Mouse (Mus musculus) forelimb bud, embryonic 11.5 days (tissue): ENCODE results near the gene Palld.
A peak's percentile ranks its signal among the peaks of the same experiment; 100 is the strongest.

ENCODE experiments used
- DNase-seq: peaks from one replicate; pipeline ENCODE4 v3.0.0-alpha.2; 2012; ENCODE audit warnings: low read depth, low spot score

The Palld gene

DNA sequence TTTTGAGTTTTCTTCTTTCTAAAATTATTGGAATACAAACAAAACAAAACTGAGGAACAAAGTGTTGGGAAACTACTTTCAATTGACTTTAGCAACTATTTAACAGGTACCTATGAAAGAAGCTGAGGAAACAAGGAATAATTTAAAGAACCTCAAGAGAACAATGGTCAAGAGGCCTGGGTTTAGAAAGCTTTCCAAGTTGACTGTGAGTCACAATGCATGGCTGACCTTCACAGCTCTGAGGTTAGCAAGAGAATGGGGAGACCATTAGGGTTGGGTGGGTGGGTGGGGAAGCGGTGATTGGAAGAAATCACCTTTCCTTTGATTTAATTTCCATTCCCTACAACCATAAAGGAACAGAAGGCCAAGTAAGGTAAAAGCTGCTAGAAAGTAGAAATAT, 35.6 kb downstream of the Palld start:
- DNase-seq: no peak

DNA sequence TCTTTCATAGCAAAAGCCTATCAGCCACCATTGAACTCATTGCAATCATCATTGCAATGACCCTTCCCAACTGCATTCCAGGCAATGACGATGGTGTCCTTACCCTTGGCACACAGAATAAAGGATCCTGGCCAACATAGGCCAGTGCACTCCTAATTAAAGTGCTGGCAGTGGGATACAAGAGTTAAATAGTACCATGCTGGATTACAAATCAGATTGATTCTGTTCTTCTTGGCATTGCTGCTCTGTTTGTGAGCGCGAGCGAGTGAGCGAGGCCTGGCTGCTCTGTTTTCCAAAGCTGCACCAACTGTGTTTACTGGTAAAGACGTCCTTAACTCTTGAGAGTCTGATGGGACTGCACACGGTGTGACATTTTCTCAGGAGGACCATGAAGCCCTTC, 37.1 kb downstream of the Palld start:
- DNase-seq: no peak

DNA sequence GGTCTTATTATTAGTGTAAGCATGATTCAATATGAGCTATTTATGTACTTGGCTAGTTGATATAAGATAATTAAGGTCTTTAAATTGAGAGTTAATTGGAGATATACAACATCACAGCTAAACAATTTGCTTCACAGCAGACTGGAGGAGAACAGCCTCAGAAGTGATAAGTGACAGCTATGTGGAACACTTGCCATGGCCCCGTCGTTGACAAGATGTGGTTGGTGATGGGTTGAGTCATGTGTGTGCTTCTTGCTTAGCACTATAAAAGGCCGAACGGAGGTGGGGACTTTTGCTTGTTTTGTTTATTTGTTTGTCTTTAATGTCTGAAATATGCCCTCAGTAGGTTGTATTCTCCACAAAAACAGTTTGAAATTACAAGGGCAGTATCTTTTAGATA, 51.2 kb downstream of the Palld start:
- DNase-seq: no peak

DNA sequence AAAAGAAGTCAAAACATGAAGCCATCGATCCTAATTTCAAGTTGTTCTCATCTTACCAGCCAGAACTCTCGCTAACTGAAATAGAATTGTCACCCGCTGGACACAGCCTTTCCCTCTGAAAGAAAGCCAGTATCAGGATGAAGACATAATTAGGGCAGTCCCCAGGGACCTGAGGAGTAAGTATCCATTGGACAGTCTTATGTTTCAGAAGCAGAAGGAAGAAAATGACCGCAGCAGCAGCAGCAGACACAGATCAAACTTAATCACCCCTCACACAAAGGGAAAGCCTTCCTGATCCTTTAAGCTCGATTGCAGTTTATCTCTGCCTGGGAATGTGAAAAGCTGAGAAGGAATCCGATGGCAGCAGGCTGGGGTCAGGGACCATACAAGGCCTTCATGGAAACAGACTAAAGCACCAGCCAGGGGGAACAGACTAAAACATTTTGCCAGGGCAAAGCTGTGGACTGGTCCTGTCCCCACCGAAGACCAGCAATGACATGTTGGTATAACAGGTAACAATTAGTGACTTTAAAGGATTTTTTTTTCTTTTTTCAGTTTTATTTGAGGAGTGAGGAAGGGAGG, 53.8 kb downstream of the Palld start:
- DNase-seq: no peak

DNA sequence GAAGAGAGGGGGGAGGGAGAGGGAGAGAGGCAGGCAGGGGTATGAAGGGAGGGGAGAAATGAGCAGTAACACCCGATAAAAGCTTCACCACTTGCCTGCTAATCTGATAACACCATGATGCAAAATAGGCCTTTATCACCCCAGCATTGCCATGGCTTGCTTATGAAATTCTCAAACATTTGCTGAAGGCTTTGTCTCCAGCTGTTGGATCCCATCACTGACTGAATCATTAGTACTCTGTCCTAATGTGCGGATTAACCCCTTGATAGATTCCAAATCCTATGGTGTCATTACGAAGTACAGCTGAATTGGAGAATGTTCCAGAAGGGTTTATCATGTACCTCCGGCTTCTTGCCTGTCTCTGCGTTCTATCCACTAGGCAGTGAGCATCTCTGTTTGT, 55.0 kb downstream of the Palld start:
- DNase-seq: no peak

DNA sequence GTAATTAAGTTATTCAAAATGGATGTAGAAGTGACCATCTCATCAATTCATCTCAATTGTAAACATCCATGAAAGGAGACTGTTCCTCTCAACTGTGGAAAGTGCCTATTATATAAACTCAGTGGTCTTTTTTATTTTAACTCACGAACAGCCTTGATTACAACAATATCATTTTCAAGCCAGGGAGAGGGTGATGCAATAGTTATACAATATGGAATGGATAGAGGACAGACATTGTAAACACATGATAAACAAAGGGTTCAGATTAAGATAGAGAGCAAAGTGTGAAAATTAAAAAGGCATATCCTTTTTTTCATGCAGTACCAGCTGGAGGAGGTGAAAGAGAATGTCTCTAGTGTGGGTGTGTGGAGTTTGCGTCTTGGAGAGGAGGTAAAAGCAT, 57.5 kb downstream of the Palld start:
- no peak for DNase-seq

DNA sequence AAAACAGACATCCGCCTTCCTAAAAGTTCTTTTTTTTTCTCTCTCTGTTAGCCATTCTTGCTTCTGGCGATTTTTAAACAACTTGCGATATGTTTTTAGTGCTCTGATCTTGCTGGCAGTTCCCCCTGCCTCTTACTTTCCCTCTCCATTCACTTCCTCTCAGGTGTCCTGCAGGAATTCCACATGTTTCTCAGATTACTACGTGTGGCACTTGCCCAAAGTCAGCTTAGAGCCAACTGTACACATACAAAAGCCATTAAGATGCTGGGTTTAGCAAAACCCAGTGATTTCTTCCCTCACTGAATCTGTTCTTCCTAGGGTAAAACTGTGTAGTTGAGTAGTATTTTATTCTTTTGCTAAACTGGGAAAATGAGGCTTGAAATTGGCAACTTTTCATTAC, 57.9 kb downstream of the Palld start:
- peak; percentile 35 for DNase-seq

DNA sequence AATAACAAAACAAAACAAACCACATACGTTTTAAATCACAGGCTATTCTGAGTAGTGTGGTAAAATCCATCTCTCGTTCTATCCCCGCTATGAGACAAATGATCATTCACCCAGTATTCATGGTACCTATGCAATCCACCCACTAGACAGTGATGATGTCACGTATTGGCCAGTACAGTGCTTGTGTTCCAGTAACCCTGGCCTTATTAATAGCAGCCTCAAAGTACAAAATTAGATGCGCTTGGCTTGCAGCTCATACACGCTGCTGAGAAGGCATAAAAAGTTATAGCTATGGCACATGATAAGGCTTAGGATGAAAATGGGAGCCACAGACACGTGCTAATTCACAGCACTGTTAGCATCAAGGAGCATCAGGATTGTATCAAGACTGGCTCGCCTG, 58.7 kb downstream of the Palld start:
- DNase-seq: no peak

DNA sequence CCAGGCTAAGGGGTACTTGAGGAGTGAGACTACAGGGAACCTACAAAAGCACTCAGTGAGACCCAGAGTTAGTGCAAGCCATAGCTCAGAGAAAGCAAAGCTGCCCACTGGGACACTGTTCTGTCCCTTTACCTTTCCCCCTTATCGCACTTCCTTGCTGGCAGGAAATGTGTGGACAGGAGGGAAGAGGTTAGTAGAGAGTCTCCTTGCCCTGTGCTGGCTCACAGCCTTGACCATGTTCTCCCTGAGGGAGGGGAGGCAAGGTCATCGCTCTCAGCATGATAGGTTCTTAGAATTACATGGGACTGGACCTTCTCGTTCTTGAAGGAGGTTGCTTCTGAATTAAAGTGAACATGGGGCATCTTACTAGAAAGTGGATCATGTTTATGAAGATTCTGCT, 69.3 kb downstream of the Palld start:
- no peak for DNase-seq

DNA sequence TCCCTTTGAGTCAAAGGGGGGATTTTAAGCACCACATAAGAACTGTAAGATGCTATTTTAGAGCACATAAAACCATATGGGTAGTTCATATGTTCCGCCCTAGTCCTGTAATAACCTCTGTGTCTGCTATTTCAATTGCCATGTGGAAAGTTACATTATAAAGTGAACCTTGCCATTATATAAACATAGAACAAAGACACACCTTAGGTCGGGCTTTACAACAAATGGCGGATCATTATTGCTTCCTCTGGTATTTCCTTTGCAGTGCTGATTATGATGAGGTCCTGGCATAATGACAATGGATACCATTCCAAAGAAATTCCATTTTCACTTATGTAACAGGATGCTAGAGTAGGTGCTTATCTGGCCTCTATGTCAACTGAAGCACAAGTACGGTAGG, 70.5 kb downstream of the Palld start:
- no peak for DNase-seq

DNA sequence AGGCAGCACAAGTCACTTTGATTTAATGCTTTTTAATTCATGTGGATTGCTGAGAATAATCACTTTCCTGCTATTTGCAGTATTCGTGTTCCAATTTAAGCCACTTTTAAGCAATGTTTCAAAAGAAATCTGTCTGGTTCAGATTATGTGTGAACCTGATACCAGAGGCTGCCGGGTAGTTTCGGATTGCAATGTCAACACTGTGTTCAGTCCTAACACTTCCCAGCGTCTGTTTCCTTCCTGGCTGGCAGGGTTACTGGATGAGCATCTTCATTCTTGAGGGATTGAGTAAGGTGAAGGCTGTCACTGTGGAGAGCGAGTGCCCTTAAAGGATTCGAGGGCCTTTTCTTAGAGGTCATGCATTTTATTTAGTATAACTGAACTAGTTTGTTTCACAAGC, 71.7 kb downstream of the Palld start:
- peak; percentile 52 for DNase-seq

DNA sequence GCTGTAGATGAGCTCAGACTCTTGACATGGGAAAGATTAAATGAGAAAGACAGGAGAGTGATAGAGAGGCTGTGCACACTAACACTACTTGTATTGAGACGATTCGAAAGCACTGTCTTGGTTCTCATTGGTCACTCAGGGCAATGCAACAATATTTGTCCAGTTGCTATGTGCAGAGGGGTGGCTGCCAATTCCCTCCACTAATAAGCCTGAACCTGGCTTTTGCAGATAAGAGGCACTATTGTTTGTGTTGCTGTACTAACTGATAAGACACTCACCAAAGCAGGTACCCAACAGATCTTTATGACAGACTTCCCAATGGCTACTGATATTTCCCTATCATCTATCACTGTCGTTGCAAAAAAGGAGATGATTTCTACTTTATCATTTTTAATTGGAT, 77.9 kb downstream of the Palld start:
- DNase-seq: no peak

DNA sequence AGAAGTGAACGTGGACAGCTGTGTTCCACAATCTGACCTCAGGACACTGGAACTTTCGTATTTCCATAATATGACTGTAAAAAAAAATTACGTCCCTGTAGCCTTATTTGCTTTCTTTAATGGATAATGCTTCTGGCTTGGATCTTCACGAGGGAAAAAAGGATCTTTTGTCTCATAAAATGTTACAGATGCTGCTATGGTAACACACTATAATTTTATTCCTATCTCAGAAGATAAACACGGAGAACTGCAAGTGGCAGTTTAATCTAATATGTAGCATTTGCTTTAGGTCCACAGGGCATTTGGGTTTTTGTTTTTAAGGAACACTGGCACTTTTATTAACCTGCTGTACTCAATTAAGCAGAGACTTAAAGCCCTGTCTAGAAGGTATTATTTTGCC, 79.3 kb downstream of the Palld start:
- no peak for DNase-seq

DNA sequence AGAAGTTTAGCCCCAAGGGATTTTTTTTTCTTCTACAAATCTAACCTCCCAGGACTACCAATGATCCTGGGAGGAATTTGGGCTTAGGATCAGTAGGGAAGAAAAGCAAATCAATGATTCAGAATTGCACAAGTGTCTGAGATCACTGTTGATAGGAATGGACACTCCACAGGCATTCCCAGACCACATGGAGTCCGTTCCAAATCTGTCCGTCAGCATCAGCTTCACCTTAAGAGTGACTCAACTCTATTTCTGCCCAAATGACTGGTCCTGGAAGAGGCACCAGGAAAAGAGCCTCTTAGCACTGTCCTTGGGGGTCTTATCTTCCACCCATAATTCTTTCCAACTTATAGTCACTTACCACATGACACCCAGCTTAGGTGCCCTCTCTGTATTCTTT, 98.7 kb downstream of the Palld start:
- no peak for DNase-seq

DNA sequence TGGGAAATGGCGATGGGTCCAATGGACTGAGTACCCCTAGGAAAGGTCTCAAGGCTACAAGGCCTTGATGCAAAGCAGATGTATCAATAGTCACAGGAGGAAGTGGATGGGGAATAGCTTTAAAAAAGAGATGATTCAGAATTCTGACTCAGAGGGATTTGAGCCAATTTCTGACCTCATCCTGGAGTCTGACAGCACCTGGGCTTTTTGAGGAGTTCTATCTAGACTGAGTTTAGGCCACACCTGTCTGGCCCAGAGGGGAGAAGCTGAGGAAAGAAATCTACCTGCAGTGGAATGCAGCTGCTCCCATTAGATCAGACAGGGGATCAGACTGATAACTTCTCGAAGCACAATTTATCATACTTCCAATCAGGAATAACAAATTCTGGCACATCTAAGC, 99.7 kb downstream of the Palld start:
- DNase-seq: no peak

DNA sequence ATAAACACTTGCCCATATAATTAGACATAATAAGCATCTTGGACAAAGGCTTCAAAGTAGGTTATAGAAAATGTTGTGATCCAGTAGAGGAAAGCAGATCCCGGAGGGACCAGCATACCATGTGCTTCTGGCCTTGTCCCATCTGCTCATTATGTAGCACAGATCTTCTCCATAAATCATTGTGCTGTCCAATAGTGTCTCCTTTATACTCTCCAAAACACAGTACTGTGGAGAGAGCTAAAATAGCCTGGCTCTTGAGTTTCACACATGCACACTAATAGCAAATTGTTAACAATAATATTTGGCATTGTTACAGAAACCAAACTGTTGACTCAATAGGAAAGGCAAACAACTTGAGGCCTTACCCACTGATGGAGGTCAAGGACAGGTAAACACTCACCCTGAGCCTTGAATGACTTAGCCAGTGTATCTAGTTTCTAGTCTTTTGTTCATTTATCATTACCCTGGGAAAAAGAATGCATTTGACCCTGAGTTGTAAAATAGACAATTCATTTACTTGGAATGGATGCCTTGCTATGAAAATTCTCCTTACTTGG, 105.0 kb downstream of the Palld start:
- DNase-seq: no peak

DNA sequence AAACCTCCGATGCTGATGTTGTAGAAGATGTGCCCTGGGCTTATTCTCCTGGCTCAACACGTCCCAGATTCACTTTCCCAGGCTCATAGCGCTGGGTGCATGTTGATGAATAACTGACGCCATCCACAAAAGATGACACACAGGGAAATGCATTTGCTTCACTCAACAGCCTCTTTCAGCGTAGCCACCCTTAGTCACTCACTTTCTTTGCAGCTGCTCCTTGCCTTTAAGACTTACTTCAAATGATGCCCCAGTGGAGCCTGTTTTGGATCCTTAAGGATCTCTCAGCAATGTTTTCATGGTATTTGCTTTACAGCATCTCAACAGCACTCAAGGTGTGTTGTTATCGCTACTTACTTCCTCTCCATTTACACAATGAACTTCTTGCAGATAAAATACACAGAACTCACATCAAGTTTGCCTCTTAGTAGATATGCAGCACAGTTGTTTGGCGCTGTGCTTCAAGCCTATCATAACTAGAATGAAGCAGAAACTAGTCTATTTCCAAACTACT, 105.9 kb downstream of the Palld start:
- no peak for DNase-seq

DNA sequence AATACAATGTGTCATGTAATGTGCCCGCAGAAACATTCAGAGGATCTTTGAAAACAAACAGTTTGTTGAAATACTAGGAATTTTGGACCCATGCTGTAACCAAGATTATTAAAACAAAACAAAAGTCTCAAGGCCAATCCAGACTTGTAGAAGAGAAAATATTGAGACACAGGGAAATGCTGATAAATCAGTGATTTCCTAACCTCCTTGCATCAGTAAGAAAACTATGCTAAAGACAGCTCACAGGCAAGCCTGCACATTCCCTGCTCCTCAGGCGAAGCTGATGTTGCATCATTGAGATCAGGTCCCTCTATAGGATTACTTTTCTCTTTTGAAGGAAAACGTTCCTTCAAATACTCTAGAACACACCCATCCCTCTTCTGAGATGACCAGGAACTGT, 112.5 kb downstream of the Palld start:
- no peak for DNase-seq

DNA sequence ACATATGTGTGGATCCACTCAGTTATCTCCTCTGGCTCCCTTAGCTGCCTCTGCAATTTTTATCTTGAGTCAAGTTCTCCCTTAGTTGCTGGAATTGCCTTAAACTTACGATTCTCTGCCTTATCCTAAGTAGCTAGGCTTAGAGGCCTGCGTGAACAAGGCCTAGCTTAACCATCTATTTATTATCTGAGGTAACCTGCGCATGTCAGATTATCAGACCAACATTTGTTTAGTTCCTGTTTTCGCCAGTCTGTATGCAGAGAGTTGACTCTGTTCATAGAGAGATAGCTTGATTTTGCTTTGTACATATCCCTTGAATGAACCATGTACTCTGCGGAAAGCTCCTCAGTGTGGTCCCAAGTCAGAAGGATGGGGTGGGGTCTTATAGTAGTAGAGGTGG, 113.2 kb downstream of the Palld start:
- no peak for DNase-seq

DNA sequence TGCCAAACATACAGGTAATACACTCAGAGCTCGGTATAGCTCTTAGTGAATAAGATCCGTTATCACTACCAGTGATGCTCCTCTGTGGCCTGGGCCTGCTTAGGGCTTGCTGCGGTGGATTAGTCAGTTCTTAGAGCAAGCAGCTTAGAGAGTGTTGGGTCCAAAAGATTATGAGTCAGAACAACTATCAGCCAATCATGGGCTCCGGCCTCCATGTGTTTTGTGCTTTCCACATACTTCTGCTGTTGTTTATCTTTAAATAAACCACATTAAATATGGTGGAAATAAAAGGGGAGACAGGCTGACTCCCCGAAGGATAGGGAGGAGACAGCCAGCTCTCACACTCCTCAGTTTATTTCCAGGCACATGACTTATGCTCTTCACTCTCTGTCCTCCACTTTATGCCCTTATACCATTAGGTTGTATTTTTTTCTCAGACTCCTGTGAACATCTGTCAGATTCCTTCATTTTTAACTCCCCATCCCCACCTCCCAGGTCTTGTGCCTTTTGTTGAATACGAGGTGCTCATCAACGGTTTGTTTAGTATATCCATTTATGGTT, 119.5 kb downstream of the Palld start:
- no peak for DNase-seq

DNA sequence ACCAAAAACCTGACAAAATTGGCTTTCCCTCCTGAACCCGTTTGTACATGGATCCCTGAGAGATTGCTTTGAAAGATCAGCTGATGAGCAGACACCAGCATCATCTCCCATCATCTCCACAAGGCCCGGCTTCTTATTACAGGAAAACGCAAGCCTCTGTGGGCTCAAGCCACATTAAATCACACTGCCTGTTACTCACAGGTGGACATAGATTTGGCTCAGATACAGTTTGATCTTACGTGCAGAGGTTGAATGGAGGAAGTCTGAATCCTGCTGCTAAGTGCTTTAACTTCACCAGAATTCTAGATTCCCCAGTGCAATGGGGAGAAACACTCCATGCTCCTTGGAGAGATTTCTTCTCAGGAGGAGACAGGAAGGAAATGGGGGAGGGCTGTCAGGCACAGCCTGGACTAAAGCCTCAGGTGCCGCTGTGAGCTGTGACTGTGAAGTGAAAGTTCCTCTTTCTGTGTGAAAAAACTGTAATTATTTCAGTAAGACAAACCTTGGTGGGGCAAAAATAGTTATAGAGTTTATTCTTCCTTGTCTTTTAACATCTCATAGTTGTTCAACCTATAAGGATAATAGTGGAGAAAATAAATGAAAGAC, 121.7 kb downstream of the Palld start:
- DNase-seq: no peak

DNA sequence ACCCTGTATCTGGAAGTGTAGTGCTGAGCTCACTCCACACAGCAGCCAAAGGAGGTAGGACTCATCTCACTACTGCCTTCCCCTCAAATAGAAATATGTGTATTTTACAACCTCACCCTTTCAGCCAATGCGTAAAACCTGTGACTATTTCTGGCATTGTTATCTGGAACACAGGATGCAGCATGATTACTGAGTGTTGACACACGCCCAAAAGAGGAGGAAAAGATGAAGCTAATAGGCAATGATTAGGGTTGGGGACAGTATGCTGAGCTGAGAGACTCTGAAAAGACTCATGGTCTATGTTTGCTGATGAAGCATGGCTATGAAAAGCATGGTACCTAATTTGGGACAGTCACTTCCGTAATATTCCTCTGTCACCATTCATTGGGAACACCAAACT, 124.3 kb downstream of the Palld start:
- DNase-seq: no peak

DNA sequence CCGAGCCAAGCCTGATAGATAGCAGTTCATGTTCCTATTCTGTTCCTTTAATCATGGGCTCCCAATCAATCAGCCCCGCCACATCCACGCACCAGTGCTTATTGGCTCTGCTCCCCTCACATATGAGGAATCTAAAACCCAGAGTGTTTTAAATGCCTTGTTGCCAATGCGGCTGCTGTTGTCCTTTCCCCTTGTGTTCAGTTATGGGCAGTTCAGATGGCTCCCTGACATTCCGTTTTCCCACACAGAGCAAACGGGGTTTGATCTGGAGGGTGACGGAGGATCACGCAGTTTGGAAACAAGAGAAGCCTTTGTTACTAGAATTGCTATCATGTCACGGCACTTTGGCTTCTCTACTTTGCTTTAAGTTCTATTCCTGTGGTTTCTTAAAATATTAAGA, 125.9 kb downstream of the Palld start:
- no peak for DNase-seq
